Comparison of ENCODE assay signal across 29 mouse cellular contexts in the genomic region with DNA sequence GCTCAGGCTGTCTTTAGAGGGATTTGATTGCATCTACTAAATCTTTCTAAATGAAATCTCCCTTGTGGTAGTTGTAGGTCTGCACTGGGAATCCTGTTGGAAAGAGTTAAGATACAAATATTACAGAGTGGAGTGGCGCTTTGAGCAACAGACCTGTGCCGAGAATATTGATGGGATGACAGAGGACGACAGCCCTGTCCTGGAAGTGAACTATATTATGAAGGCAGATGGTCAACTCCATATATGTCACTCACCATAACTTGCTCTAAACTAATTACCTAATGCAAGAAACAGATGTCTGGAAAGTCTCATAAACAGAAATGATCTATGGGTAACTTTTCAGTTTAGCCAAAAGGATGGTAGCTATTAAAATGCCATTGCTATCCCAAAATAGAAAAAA. TPM values are rescaled to one million over a fixed set of nuclear protein-coding genes. Genes with fewer than 3 reads are reported as not detected.
DNase-seq lines count a peak whose midpoint lies in the region; ATAC-seq and TF ChIP-seq lines count a peak whose summit lies in the region.
"Had no signal": no experiment of that assay in that cellular context is flagged by ENCODE, and none has a peak within 500 bp of the region (broad histone marks: within the 10 kb centered on the region; RNA-seq: fewer than 3 reads in every experiment).

No protein-coding gene starts in this region.

- no peaks in the 10 kb centered on the region for H3K36me3 ChIP-seq in heart, adult 2 months (ENCODE audit: control insufficient read depth, insufficient read depth, low read length)
- H3K36me3 ChIP-seq in limb, embryonic 11.5 days (ENCODE audit: control insufficient read depth, insufficient read depth, low read length) = no peaks in the 10 kb centered on the region
- no peaks in the 10 kb centered on the region for H3K36me3 ChIP-seq in limb, embryonic 10.5 days
- H3K36me3 ChIP-seq: embryonic facial prominence, embryonic 10.5 days; embryonic facial prominence, embryonic 13.5 days; forebrain, embryonic 12.5 days; hindbrain, embryonic 12.5 days; hindbrain, embryonic 15.5 days had no signal

- H3K79me2 ChIP-seq in heart, adult 2 months (replicated peaks; ENCODE audit: control insufficient read depth, insufficient read depth, low read length) = no peaks in the 10 kb centered on the region

- H3K27ac ChIP-seq in heart, adult 2 months = no peak overlapping the region
- H3K27ac ChIP-seq in limb, embryonic 11.5 days (replicated peaks; ENCODE audit: low read depth, low read length) = no peak overlapping the region
- H3K27ac ChIP-seq in limb, embryonic 10.5 days = no peak overlapping the region
- H3K27ac ChIP-seq: embryonic facial prominence, embryonic 10.5 days; embryonic facial prominence, embryonic 13.5 days; forebrain, embryonic 12.5 days; hindbrain, embryonic 12.5 days; hindbrain, embryonic 15.5 days had no signal

- TF ChIP-seq EP300 in heart, adult 2 months (IDR thresholded peaks at IDR 0.05; ENCODE audit: insufficient read depth, low read depth, low read length) = no peak

- no peak for TF ChIP-seq CTCF in heart, adult 2 months (IDR thresholded peaks at IDR 0.05)

- ATAC-seq in limb, embryonic 11.5 days (ENCODE audit: insufficient number of reproducible peaks, low FRiP score, low TSS enrichment, low read depth) = peak; percentile 68; the same call in 1 of the 2 replicates
- ATAC-seq: activated CD4-positive, CD25-positive, alpha-beta regulatory T cell, adult 4 months; forebrain, embryonic 16.5 days had no signal

- intact Hi-C loops in heart, adult 2 months (cut with DNase I) = no loop called here

- 68% methylated on average over 3 of the region's 3 CpGs for WGBS in heart, adult 2 months
- 37% methylated on average over 3 of the region's 3 CpGs for WGBS in limb, embryonic 11.5 days
- 57% methylated on average over 3 of the region's 3 CpGs for WGBS in limb, embryonic 10.5 days

- H3K27me3 ChIP-seq in heart, adult 2 months (ENCODE audit: control insufficient read depth, insufficient read depth, low read length) = no peaks in the 10 kb centered on the region
- H3K27me3 ChIP-seq in limb, embryonic 11.5 days (ENCODE audit: control insufficient read depth, insufficient read depth, low read length) = no peaks in the 10 kb centered on the region
- H3K27me3 ChIP-seq in limb, embryonic 10.5 days (ENCODE audit: low read depth, poor library complexity, severe bottlenecking) = no peaks in the 10 kb centered on the region
- H3K27me3 ChIP-seq: embryonic facial prominence, embryonic 13.5 days; hindbrain, embryonic 12.5 days; hindbrain, embryonic 15.5 days had no signal

- H3K9ac ChIP-seq in heart, adult 2 months (ENCODE audit: low read depth, low read length) = no peak overlapping the region
- H3K9ac ChIP-seq in limb, embryonic 11.5 days (ENCODE audit: low read length) = no peak overlapping the region
- H3K9ac ChIP-seq: embryonic facial prominence, embryonic 13.5 days; forebrain, embryonic 12.5 days; hindbrain, embryonic 12.5 days; hindbrain, embryonic 15.5 days had no signal

- DNase-seq in heart, adult 11 months = peak; percentile 48
- no peak for DNase-seq in heart, adult 2 months
- DNase-seq in limb, embryonic 11.5 days (ENCODE audit: low spot score) = no peak
- no peak for DNase-seq in limb, embryonic 10.5 days (ENCODE audit: low spot score)
- peak; percentile 42 for DNase-seq in mesoderm, embryonic 11.5 days (ENCODE audit: low read depth, low spot score)
- DNase-seq in thymus, adult 18-20 months = no peak
- DNase-seq: adrenal gland, adult 8-10 months; adrenal gland, postnatal 25 days; cerebellum, adult 11-12 months; cerebellum, adult 8-10 months; cerebellum, postnatal 10 days; cerebellum, postnatal 36 days; embryo, embryonic 11 days; gastrocnemius, postnatal 25 days had no signal

- no peaks in the 10 kb centered on the region for H3K9me3 ChIP-seq in limb, embryonic 11.5 days (ENCODE audit: control insufficient read depth, low read length)
- H3K9me3 ChIP-seq in limb, embryonic 10.5 days (replicated peaks) = no peaks in the 10 kb centered on the region
- H3K9me3 ChIP-seq: embryonic facial prominence, embryonic 10.5 days; embryonic facial prominence, embryonic 13.5 days; forebrain, embryonic 12.5 days; hindbrain, embryonic 12.5 days; hindbrain, embryonic 15.5 days had no signal

- H3K4me2 ChIP-seq in limb, embryonic 11.5 days (ENCODE audit: low read depth, severe bottlenecking) = no peak overlapping the region
- H3K4me2 ChIP-seq: embryonic facial prominence, embryonic 13.5 days; forebrain, embryonic 12.5 days; heart, embryonic 11.5 days; hindbrain, embryonic 12.5 days; hindbrain, embryonic 15.5 days had no signal

- no peak overlapping the region for H3K4me3 ChIP-seq in heart, adult 2 months
- H3K4me3 ChIP-seq in limb, embryonic 11.5 days (ENCODE audit: low read depth, low read length) = no peak overlapping the region
- no peak overlapping the region for H3K4me3 ChIP-seq in limb, embryonic 10.5 days
- H3K4me3 ChIP-seq: embryonic facial prominence, embryonic 10.5 days; embryonic facial prominence, embryonic 13.5 days; erythroblast, embryonic 14.5 days; forebrain, embryonic 12.5 days; hindbrain, embryonic 12.5 days; hindbrain, embryonic 15.5 days had no signal

- no peaks in the 10 kb centered on the region for H3K4me1 ChIP-seq in heart, adult 2 months (ENCODE audit: control insufficient read depth, insufficient read depth, low read length)
- 0 out of 2 replicates have a peak, but pooled peaks cover 3% of the 10 kb centered on the region for H3K4me1 ChIP-seq in limb, embryonic 11.5 days (ENCODE audit: control insufficient read depth, insufficient read depth, low read length)
- H3K4me1 ChIP-seq in limb, embryonic 10.5 days = peaks cover 16% of the 10 kb centered on the region
- H3K4me1 ChIP-seq: embryonic facial prominence, embryonic 10.5 days; embryonic facial prominence, embryonic 13.5 days; forebrain, embryonic 12.5 days; hindbrain, embryonic 12.5 days; hindbrain, embryonic 15.5 days had no signal

- no peak for TF ChIP-seq POLR2A in heart, adult 2 months (IDR thresholded peaks at IDR 0.05; ENCODE audit: insufficient read depth, low read depth, low read length)

RNA-seq across cellular contexts. Expression of a gene that starts 39.5 kb away (rescaled TPM):
- not detected for total RNA-seq in heart, adult 2 months (2021)
- polyA plus RNA-seq in heart, adult 2 months (2012; rRNA removed) = not detected in 2 replicates
- 0.10 and 0.19 TPM in 2 replicates for polyA plus RNA-seq in limb, embryonic 11.5 days (2014; fragmentation: Nextera tagmentation; extraction: Ambion mirVana)
- polyA plus RNA-seq in limb, embryonic 10.5 days (2016; fragmentation: Nextera tagmentation; extraction: Ambion mirVana) = 0.13 TPM in 1 of 2 replicates, not detected in the other
- total RNA-seq: adrenal gland, adult 8-10 months; adrenal gland, postnatal 25 days; gastrocnemius, adult 8-10 months; gastrocnemius, postnatal 25 days; heart, adult 8-10 months; heart, postnatal 25 days; hematopoietic stem cell, adult 5-6 weeks had no signal
- polyA plus RNA-seq: embryonic facial prominence, embryonic 13.5 days; erythroblast, embryonic 14.5 days; gonadal fat pad, adult 2 months; heart, embryonic 11.5 days; heart, embryonic 14.5 days had no signal

Comparison
In these comparisons a context has a peak if more than half of its experiments do, and no peak if none do; other contexts are left out.
1. DNase-seq: peak in heart, adult 11 months (single experiment) and mesoderm, embryonic 11.5 days (single experiment); none in heart, adult 2 months (0 of 2), limb, embryonic 11.5 days (single experiment), limb, embryonic 10.5 days (single experiment) and thymus, adult 18-20 months (0 of 2).